In the genomic region with DNA sequence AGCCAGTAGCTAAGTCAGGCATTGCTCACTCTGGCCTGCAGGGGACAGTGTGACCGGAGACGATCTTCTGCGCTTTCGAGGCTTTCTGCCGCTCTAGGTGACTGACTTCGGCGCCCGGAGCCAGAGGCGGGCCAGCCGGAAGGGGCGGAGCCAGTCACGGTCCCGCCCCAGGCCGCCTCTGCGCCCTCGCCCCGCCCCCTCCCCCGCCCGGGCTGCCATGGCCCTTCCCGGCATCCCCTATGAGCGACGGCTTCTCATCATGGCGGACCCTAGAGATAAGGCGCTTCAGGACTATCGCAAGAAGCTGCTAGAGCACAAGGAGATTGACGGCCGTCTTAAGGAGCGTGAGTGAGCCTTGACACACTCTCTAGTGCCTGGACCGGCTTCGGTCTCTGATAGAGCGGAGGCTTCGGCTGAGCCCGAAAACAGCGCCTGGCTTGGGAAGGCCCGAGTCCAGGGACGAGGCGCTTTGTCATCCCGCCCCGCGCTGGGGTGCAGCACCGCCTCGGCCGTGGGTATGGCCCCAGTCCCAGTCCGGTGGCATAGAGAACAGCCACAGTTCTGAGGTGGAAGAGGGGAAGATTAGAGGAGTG, we compare ENCODE assay signal across 8 mouse cellular contexts. TPM values are rescaled to one million over a fixed set of nuclear protein-coding genes. Genes with fewer than 3 reads are reported as not detected.
DNase-seq lines count a peak whose midpoint lies in the region; ATAC-seq lines count a peak whose summit lies in the region.

Psmc6 (plus strand) TSS at position 200 of the 593 bp plus-strand sequence.

- 0 out of 2 replicates have a peak, but pooled peaks cover 2% of the 10 kb centered on the region for H3K4me1 ChIP-seq in hindbrain, embryonic 11.5 days (replicated peaks; ENCODE audit: control insufficient read depth, insufficient read depth, low read length)

- H3K4me2 ChIP-seq in hindbrain, embryonic 11.5 days (replicated peaks; ENCODE audit: low read depth, low read length): peak within 1 kb of the TSS; percentile 54

- WGBS in hindbrain, embryonic 11.5 days: under 1% methylated on average over 36 of the region's 44 CpGs

- no peaks in the 10 kb centered on the region for H3K27me3 ChIP-seq in hindbrain, embryonic 11.5 days (ENCODE audit: control insufficient read depth, insufficient read depth, low read length)

- DNase-seq in MN1 (ENCODE audit: low spot score): peak; percentile 95
- DNase-seq in cerebellum, adult 9-10 months: peak; percentile 94
- peak; percentile 87 to 93 for DNase-seq in frontal cortex, adult 2 months (ENCODE audit: extremely low spot score in 1 of 2, low spot score in 1 of 2)
- peak; percentile 95 for DNase-seq in hindbrain, embryonic 11.5 days (ENCODE audit: low spot score)
- DNase-seq in layer of hippocampus, postnatal 10 days (ENCODE audit: low spot score in 2 of 2): peak; percentile 87 to 93
- peak; percentile 94 for DNase-seq in lung, postnatal 10 days
- DNase-seq in ovary, postnatal 36 days (ENCODE audit: low spot score): peak; percentile 90
- peak; percentile 92 for DNase-seq in thymus, postnatal 25 days

- H3K27ac ChIP-seq in hindbrain, embryonic 11.5 days (ENCODE audit: low read depth, low read length): peak within 1 kb of the TSS; percentile 73

- H3K9ac ChIP-seq in hindbrain, embryonic 11.5 days (ENCODE audit: low read depth, low read length): peak within 1 kb of the TSS; percentile 98

- peak; percentile 97 for ATAC-seq in hindbrain, embryonic 11.5 days (ENCODE audit: low FRiP score)

- H3K9me3 ChIP-seq in hindbrain, embryonic 11.5 days (ENCODE audit: control insufficient read depth, low read length): no peaks in the 10 kb centered on the region

- H3K36me3 ChIP-seq in hindbrain, embryonic 11.5 days (ENCODE audit: control insufficient read depth, insufficient read depth, low read length): 0 out of 2 replicates have a peak, but pooled peaks cover 4% of the 10 kb centered on the region

- peak within 1 kb of the TSS; percentile 92 for H3K4me3 ChIP-seq in hindbrain, embryonic 11.5 days (ENCODE audit: low read depth, low read length)

RNA-seq across cellular contexts. Expression of gene Psmc6, which starts in this region (rescaled TPM):
- 89.6 and 96.8 TPM in 2 replicates for polyA plus RNA-seq in frontal cortex, adult 2 months (2012; rRNA removed)
- polyA plus RNA-seq in hindbrain, embryonic 11.5 days (2014; fragmentation: Nextera tagmentation; extraction: Ambion mirVana): 253 and 263 TPM in 2 replicates
- total RNA-seq in layer of hippocampus, postnatal 10 days (2021): 100 to 1,000 TPM; 102 to 112 TPM

Comparison
In these comparisons a context has a peak if more than half of its experiments do, and no peak if none do; other contexts are left out.
1. Peak in every context shown above with its lines: DNase-seq, ATAC-seq, H3K4me3 ChIP-seq and H3K27ac ChIP-seq.